Mouse (Mus musculus) limb, embryonic 15.5 days (tissue): ENCODE results near the gene Dock8. TPM values are rescaled to one million over a fixed set of nuclear protein-coding genes. Genes with fewer than 3 reads are reported as not detected.

Source experiments
- ATAC-seq: fragments of 200-750 bp; cut with Nextera tagmentation; 2 replicates; pipeline ENCODE4 v1.8.0; 2017; ENCODE audit warnings: low read depth, moderate TSS enrichment; ENCODE audit not compliant: insufficient number of reproducible peaks, low FRiP score, low TSS enrichment
- H3K27ac ChIP-seq: fragments of 300-500 bp; sonication (generic); 2 replicates; pipeline ENCODE4 v1.5.1; 2015; ENCODE audit warnings: moderate library complexity, mild to moderate bottlenecking, inconsistent platforms
- H3K27me3 ChIP-seq: fragments of 300-500 bp; sonication (generic); 2 replicates; pipeline ENCODE4 v1.6.1; 2015; ENCODE audit warnings: inconsistent platforms
- H3K36me3 ChIP-seq: fragments of 300-500 bp; sonication (generic); 2 replicates; pipeline ENCODE4 v1.6.1; 2015; ENCODE audit warnings: inconsistent platforms
- H3K4me1 ChIP-seq: fragments of 300-500 bp; sonication (generic); 2 replicates; pipeline ENCODE4 v1.6.1; 2015; ENCODE audit warnings: inconsistent platforms
- H3K4me2 ChIP-seq: fragments of 300-500 bp; sonication (generic); 2 replicates; pipeline ENCODE4 v1.6.1; 2015; ENCODE audit warnings: mild to moderate bottlenecking, inconsistent platforms
- H3K4me3 ChIP-seq: fragments of 300-500 bp; sonication (generic); 2 replicates; pipeline ENCODE4 v1.5.1; 2015; ENCODE audit warnings: mild to moderate bottlenecking, inconsistent platforms
- H3K9ac ChIP-seq: fragments of 300-500 bp; sonication (generic); 2 replicates; pipeline ENCODE4 v1.6.1; 2015; ENCODE audit warnings: inconsistent platforms
- H3K9me3 ChIP-seq: fragments of 300-500 bp; sonication (generic); 2 replicates; pipeline ENCODE4 v1.6.1; 2016; ENCODE audit warnings: inconsistent platforms
- WGBS: fragments of 180-500 bp; shearing (Covaris S2); methylation state at CpG from one replicate; pipeline ENCODE4 v1.1.7; 2015; 5-methylcytosine and 5-hydroxymethylcytosine counted together
- polyA plus RNA-seq: library from polyadenylated mRNA; unstranded; fragments of >200 nt; fragmentation: Nextera tagmentation; extraction: Ambion mirVana; gene quantifications from 2 replicates; pipeline ENCODE4 v1.2.1, GENCODE M21; 2015

Dock8 gene
- polyA plus RNA-seq, 1 experiment from 2014 or later: 6.2 TPM

DNA sequence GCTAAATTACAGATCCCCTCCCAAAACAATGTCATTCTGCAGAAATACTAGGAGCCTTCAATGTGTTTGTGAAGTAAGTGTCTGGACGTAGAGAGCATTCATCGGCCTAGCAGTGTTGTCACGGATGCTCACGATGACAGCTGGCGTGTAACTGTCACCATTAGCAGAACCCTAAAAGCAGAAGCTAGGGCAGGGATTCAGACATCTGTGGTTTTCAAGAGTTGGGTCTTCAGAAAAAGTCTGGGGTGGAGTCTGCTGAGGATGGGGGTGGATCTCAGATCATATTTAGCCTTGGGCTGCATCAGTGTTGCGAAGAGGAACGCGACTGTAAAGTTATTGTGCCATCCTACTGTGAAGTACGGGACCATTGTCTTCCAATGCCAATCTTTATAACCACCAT lies 73.2 kb downstream of the Dock8 start:
- Histone ChIP-seq H3K27ac (no peak overlapping the region), H3K36me3 (no peaks in the 10 kb centered on the region), H3K4me3 (no peak overlapping the region), H3K4me2 (no peak overlapping the region), H3K4me1 (no peaks in the 10 kb centered on the region), H3K9ac (no peak overlapping the region), H3K9me3 (no peaks in the 10 kb centered on the region), H3K27me3 (no peaks in the 10 kb centered on the region)
- WGBS: 92% methylated on average over 9 of the region's 9 CpGs
- no peak for ATAC-seq

DNA sequence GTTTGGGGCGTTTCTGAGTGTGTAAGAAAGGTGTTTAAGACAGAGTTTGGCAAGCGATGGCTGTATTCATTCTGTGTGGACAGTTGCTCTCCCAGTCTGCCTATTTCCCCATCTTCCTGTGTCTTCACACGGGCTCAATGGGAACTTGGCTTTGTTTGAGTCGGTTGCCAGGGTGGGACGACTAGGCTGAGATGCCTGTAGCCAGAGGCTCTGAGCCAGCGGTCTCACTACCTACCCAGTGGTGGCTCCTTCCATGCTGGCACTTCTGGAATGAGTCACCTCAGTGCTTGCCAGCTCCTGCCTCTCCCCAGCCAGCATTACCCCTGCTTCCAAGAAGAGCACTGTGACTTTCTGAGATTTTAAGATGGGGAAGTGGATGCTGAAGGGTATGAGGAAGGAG lies 75.4 kb downstream of the Dock8 start:
- no peaks in the 10 kb centered on the region for H3K9me3 ChIP-seq
- no peaks in the 10 kb centered on the region for H3K4me1 ChIP-seq
- ATAC-seq: no peak
- H3K9ac ChIP-seq: no peak overlapping the region
- H3K36me3 ChIP-seq: no peaks in the 10 kb centered on the region
- H3K27ac ChIP-seq: no peak overlapping the region
- no peaks in the 10 kb centered on the region for H3K27me3 ChIP-seq
- 64% methylated on average over 6 of the region's 6 CpGs for WGBS
- H3K4me3 ChIP-seq: no peak overlapping the region
- H3K4me2 ChIP-seq: no peak overlapping the region

- H3K36me3 ChIP-seq: no peaks in the 10 kb centered on the region
- H3K27ac ChIP-seq: peak overlapping the region; percentile 62; the same call in 1 of the 2 replicates
- no peaks in the 10 kb centered on the region for H3K9me3 ChIP-seq
- no peak overlapping the region for H3K9ac ChIP-seq
- H3K27me3 ChIP-seq: no peaks in the 10 kb centered on the region
- H3K4me1 ChIP-seq: no peaks in the 10 kb centered on the region
- WGBS: 55% methylated on average over 7 of the region's 7 CpGs
- H3K4me2 ChIP-seq: no peak overlapping the region
- H3K4me3 ChIP-seq: no peak overlapping the region
- ATAC-seq: no peak
Observed at GRCm38 (mm10) chr19:25077636-25078035, 78.3 kb downstream of the Dock8 start.

GRCm38 (mm10) chr19:25078130-25078529 lies 78.8 kb downstream of the Dock8 start:
- Histone ChIP-seq H3K4me3 (no peak overlapping the region), H3K9ac (no peak overlapping the region), H3K9me3 (no peaks in the 10 kb centered on the region), H3K27ac (peak overlapping the region; percentile 62), H3K4me2 (no peak overlapping the region), H3K36me3 (no peaks in the 10 kb centered on the region), H3K27me3 (no peaks in the 10 kb centered on the region), H3K4me1 (no peaks in the 10 kb centered on the region)
- 63% methylated on average over 8 of the region's 8 CpGs for WGBS
- ATAC-seq: no peak

- Histone ChIP-seq H3K36me3 (no peaks in the 10 kb centered on the region), H3K9ac (no peak overlapping the region), H3K27ac (no peak overlapping the region), H3K4me3 (no peak overlapping the region), H3K27me3 (no peaks in the 10 kb centered on the region), H3K9me3 (no peaks in the 10 kb centered on the region), H3K4me1 (no peaks in the 10 kb centered on the region), H3K4me2 (no peak overlapping the region)
- WGBS: 63% methylated on average over 5 of the region's 5 CpGs
- no peak for ATAC-seq
Observed at GRCm38 (mm10) chr19:25080166-25080565, 80.8 kb downstream of the Dock8 start.

DNA sequence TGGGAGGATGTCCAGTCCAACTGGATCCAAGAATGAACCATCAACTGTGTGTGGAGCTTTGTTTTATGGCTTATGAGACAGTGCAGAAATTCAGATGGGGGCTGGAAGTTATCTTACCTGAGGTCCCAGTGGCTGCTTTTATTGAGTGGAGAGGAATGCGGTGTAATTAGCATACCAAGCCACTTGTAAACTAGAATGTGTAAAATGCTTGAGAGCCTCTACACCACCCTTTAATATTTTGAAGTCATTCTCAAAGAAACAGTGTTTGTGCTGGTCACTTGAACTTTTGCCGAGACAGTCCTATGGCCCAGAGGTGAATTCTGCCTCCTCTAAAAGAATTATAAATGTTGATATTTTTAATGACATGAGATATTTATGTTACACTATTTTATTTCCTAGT lies 83.5 kb downstream of the Dock8 start:
- Histone ChIP-seq H3K27ac (no peak overlapping the region), H3K4me1 (0 out of 2 replicates have a peak, but pooled peaks cover 3% of the 10 kb centered on the region), H3K4me2 (no peak overlapping the region), H3K36me3 (no peaks in the 10 kb centered on the region), H3K9me3 (no peaks in the 10 kb centered on the region), H3K4me3 (no peak overlapping the region), H3K27me3 (no peaks in the 10 kb centered on the region), H3K9ac (no peak overlapping the region)
- WGBS: 57% methylated on average over 2 of the region's 2 CpGs
- no peak for ATAC-seq

DNA sequence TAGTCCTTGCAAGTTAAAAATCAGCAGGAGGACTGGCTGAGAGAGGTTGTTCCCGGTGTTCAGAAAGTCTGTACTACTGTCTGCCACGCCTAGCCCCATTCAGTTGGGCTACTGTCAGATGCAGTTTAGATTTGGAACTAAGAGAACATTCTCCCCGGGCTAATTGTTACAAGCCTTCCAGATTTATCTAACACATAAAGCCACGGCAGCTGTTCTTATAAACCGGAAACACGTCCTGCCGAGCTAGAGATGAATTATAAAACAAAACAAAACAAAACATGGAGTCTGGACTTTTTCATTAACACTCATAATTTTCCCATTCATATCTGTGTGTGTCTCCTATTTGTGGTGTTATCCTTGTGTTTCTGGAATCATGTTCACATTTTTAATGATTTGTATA lies 87.8 kb downstream of the Dock8 start:
- 37% methylated on average over 7 of the region's 7 CpGs for WGBS
- H3K4me3 ChIP-seq: no peak overlapping the region
- H3K27me3 ChIP-seq: no peaks in the 10 kb centered on the region
- no peak for ATAC-seq
- H3K9ac ChIP-seq: no peak overlapping the region
- H3K4me1 ChIP-seq: 0 out of 2 replicates have a peak, but pooled peaks cover 3% of the 10 kb centered on the region
- H3K36me3 ChIP-seq: no peaks in the 10 kb centered on the region
- H3K9me3 ChIP-seq: no peaks in the 10 kb centered on the region
- H3K4me2 ChIP-seq: no peak overlapping the region
- H3K27ac ChIP-seq: no peak overlapping the region

GRCm38 (mm10) chr19:25089746-25090145 lies 90.4 kb downstream of the Dock8 start:
- no peaks in the 10 kb centered on the region for H3K36me3 ChIP-seq
- H3K4me1 ChIP-seq: 0 out of 2 replicates have a peak, but pooled peaks cover 3% of the 10 kb centered on the region
- WGBS: 88% methylated on average over 7 of the region's 7 CpGs
- no peak overlapping the region for H3K9ac ChIP-seq
- no peak for ATAC-seq
- no peak overlapping the region for H3K4me3 ChIP-seq
- no peak overlapping the region for H3K4me2 ChIP-seq
- no peak overlapping the region for H3K27ac ChIP-seq
- H3K9me3 ChIP-seq: no peaks in the 10 kb centered on the region
- no peaks in the 10 kb centered on the region for H3K27me3 ChIP-seq

- Histone ChIP-seq H3K9me3 (no peaks in the 10 kb centered on the region), H3K27ac (no peak overlapping the region), H3K27me3 (no peaks in the 10 kb centered on the region), H3K36me3 (no peaks in the 10 kb centered on the region), H3K4me2 (no peak overlapping the region), H3K4me3 (no peak overlapping the region), H3K4me1 (0 out of 2 replicates have a peak, but pooled peaks cover 13% of the 10 kb centered on the region), H3K9ac (no peak overlapping the region)
- ATAC-seq: no peak
- 60% methylated on average over 3 of the region's 3 CpGs for WGBS
Observed at GRCm38 (mm10) chr19:25095135-25095534, 95.8 kb downstream of the Dock8 start.

DNA sequence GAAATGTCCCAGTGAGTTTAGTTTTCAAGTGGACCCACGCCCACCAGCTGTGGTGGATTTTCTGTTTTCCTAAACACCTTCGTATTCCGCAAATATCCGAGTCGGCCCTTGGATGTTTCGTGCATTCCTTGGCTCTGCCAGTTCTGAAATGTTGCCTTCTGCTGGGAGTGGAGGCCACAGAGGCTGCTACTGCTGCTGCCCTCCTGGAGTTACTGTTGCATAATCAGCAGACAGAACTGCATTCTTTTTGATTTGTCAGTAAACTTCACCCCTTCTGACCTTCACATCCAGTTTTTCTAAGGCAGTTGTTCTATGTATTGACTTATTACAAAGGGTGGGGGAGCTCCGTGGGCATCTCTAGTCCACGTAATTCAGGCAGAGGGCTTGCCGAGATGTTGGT lies 97.0 kb downstream of the Dock8 start:
- WGBS: 65% methylated on average over 9 of the region's 9 CpGs
- Histone ChIP-seq H3K9ac (no peak overlapping the region), H3K4me2 (no peak overlapping the region), H3K4me3 (no peak overlapping the region), H3K4me1 (0 out of 2 replicates have a peak, but pooled peaks cover 13% of the 10 kb centered on the region), H3K27me3 (no peaks in the 10 kb centered on the region), H3K9me3 (no peaks in the 10 kb centered on the region), H3K27ac (peak overlapping the region; percentile 27; the same call in 1 of the 2 replicates), H3K36me3 (no peaks in the 10 kb centered on the region)
- no peak for ATAC-seq

GRCm38 (mm10) chr19:25096986-25097385 lies 97.7 kb downstream of the Dock8 start:
- 36% methylated on average over 4 of the region's 4 CpGs for WGBS
- Histone ChIP-seq H3K4me1 (0 out of 2 replicates have a peak, but pooled peaks cover 13% of the 10 kb centered on the region), H3K9ac (no peak overlapping the region), H3K36me3 (no peaks in the 10 kb centered on the region), H3K27me3 (no peaks in the 10 kb centered on the region), H3K9me3 (no peaks in the 10 kb centered on the region), H3K27ac (no peak overlapping the region), H3K4me2 (no peak overlapping the region), H3K4me3 (no peak overlapping the region)
- ATAC-seq: no peak

DNA sequence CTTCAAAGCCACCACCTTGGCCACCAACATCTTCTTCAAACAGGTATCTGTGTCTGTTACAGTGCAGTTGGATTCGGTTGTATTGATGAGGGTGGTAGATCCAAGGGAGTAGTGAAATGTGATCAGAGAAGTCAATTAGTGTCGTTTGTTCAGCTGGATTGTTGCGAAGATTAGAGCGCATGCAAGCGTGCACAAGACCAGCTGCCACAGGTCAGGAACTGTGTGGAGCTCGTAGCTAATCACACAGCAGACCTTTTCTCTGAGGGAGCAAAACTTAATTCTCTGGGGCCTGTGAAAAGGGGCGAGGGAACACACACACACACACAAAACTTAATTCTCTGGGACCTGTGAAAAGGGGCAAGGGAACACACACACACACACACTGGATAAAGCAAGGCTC lies 98.2 kb downstream of the Dock8 start:
- no peak overlapping the region for H3K4me2 ChIP-seq
- no peak for ATAC-seq
- no peaks in the 10 kb centered on the region for H3K36me3 ChIP-seq
- H3K9ac ChIP-seq: no peak overlapping the region
- 44% methylated on average over 7 of the region's 7 CpGs for WGBS
- H3K27me3 ChIP-seq: no peaks in the 10 kb centered on the region
- 0 out of 2 replicates have a peak, but pooled peaks cover 13% of the 10 kb centered on the region for H3K4me1 ChIP-seq
- no peak overlapping the region for H3K27ac ChIP-seq
- H3K9me3 ChIP-seq: no peaks in the 10 kb centered on the region
- H3K4me3 ChIP-seq: no peak overlapping the region

DNA sequence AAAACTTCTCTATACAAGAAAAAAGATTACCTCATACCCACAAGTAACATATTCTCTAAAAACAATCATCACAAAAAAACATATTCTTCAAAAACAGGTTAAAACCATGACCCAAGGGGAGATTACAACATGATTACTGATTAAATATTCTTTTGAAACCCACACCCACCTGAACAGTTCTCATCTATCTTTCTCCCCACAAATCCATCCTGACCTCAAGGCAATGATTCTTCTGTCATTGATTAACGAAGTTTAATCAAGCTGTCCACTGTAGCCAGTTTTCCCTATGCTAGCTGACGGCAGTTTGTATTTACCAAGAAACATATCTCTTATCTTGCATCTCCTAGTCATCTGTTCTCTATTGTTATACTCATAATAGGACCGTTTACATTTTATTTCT lies 98.6 kb downstream of the Dock8 start:
- H3K27ac ChIP-seq: no peak overlapping the region
- H3K4me1 ChIP-seq: 0 out of 2 replicates have a peak, but pooled peaks cover 13% of the 10 kb centered on the region
- no peak for ATAC-seq
- H3K9me3 ChIP-seq: no peaks in the 10 kb centered on the region
- no peak overlapping the region for H3K9ac ChIP-seq
- no peaks in the 10 kb centered on the region for H3K36me3 ChIP-seq
- 73% methylated on average over 3 of the region's 3 CpGs for WGBS
- H3K27me3 ChIP-seq: no peaks in the 10 kb centered on the region
- H3K4me3 ChIP-seq: no peak overlapping the region
- no peak overlapping the region for H3K4me2 ChIP-seq
